In the genomic region with DNA sequence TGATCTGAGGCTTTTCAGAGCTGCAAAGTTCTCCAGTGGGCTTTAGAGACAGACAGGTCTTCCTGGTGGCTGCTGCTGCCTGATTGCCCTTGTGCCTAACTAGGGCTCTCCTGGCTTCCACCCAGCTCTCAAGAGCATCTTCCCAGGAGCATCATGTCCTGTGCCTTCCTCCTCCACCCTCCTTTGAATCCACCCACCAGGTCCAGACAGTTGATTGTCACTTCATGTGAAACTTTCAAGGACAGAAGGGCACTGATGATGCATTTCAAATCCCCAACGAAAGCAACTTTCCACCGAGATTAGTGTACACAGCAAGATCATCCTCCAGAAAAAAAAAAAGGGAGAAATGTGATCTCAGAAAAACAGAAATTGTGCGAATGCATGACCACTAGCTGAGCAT, we compare ENCODE assay signal across 11 mouse cellular contexts. TPM values are rescaled to one million over a fixed set of nuclear protein-coding genes. Genes with fewer than 3 reads are reported as not detected.
DNase-seq lines count a peak whose midpoint lies in the region; ATAC-seq lines count a peak whose summit lies in the region.
"Had no signal": no experiment of that assay in that cellular context is flagged by ENCODE, and none has a peak within 500 bp of the region (broad histone marks: within the 10 kb centered on the region; RNA-seq: fewer than 3 reads in every experiment).

A gene (minus strand): TSS at position 101 of the 400 bp plus-strand sequence.

- H3K9ac ChIP-seq in neural tube, embryonic 11.5 days (ENCODE audit: low read length): no peak within 1 kb of the TSS
- H3K9ac ChIP-seq in forebrain, embryonic 15.5 days (replicated peaks): no peak within 1 kb of the TSS

- H3K4me3 ChIP-seq in neural tube, embryonic 11.5 days (ENCODE audit: low read depth, low read length): 0 out of 2 replicates have a peak within 1 kb of the TSS, but pooled peaks have one; percentile 4
- peak within 1 kb of the TSS; percentile 18 for H3K4me3 ChIP-seq in forebrain, embryonic 15.5 days
- peak within 1 kb of the TSS; percentile 41 for H3K4me3 ChIP-seq in midbrain, embryonic 10.5 days

- peak within 1 kb of the TSS; percentile 34 for H3K4me2 ChIP-seq in neural tube, embryonic 11.5 days (ENCODE audit: low read depth)
- H3K4me2 ChIP-seq in forebrain, embryonic 15.5 days (replicated peaks): peak within 1 kb of the TSS; percentile 22; the same call in 1 of the 2 replicates

- H3K27me3 ChIP-seq in neural tube, embryonic 11.5 days (ENCODE audit: control insufficient read depth, insufficient read depth, low read length): no peaks in the 10 kb centered on the region
- no peaks in the 10 kb centered on the region for H3K27me3 ChIP-seq in forebrain, embryonic 15.5 days
- H3K27me3 ChIP-seq in midbrain, embryonic 10.5 days (ENCODE audit: low read depth, poor library complexity, severe bottlenecking): peaks cover 10% of the 10 kb centered on the region

- H3K36me3 ChIP-seq in neural tube, embryonic 11.5 days (ENCODE audit: control insufficient read depth, insufficient read depth, low read length): no peaks in the 10 kb centered on the region
- no peaks in the 10 kb centered on the region for H3K36me3 ChIP-seq in forebrain, embryonic 15.5 days
- H3K36me3 ChIP-seq in midbrain, embryonic 10.5 days: no peaks in the 10 kb centered on the region

- DNase-seq in neural tube, embryonic 11.5 days (ENCODE audit: low spot score): no peak
- no peak for DNase-seq in neural tube, embryonic 10.5 days (ENCODE audit: extremely low spot score, low spot score)
- no peak for DNase-seq in midbrain, embryonic 10.5 days (ENCODE audit: low spot score)
- no peak for DNase-seq in adrenal gland, postnatal 14 days
- no peak for DNase-seq in embryo, embryonic 10 days (ENCODE audit: low spot score)
- DNase-seq in liver: no peak
- DNase-seq: adrenal gland, postnatal 36 days had no signal

- no peak for ATAC-seq in neural tube, embryonic 11.5 days (ENCODE audit: insufficient read depth, low FRiP score, low TSS enrichment)
- ATAC-seq in forebrain, embryonic 15.5 days (replicated peaks): no peak

- H3K4me1 ChIP-seq in neural tube, embryonic 11.5 days (ENCODE audit: control insufficient read depth, insufficient read depth, low read length): no peaks in the 10 kb centered on the region
- no peaks in the 10 kb centered on the region for H3K4me1 ChIP-seq in forebrain, embryonic 15.5 days
- H3K4me1 ChIP-seq in midbrain, embryonic 10.5 days: no peaks in the 10 kb centered on the region

- no peaks in the 10 kb centered on the region for H3K9me3 ChIP-seq in neural tube, embryonic 11.5 days (ENCODE audit: control insufficient read depth, low read length)
- H3K9me3 ChIP-seq in forebrain, embryonic 15.5 days: no peaks in the 10 kb centered on the region
- no peaks in the 10 kb centered on the region; the same call in 1 of the 2 replicates for H3K9me3 ChIP-seq in midbrain, embryonic 10.5 days (replicated peaks)

- 92% methylated on average over 3 of the region's 3 CpGs for WGBS in neural tube, embryonic 11.5 days
- 79% methylated on average over 3 of the region's 3 CpGs for WGBS in forebrain, embryonic 15.5 days
- 87% methylated on average over 3 of the region's 3 CpGs for WGBS in midbrain, embryonic 10.5 days

- no peak within 1 kb of the TSS for H3K27ac ChIP-seq in neural tube, embryonic 11.5 days (ENCODE audit: low read depth, low read length)
- H3K27ac ChIP-seq in forebrain, embryonic 15.5 days (replicated peaks): no peak within 1 kb of the TSS
- no peak within 1 kb of the TSS for H3K27ac ChIP-seq in midbrain, embryonic 10.5 days (replicated peaks)

RNA-seq across cellular contexts. Expression of the gene that starts here (rescaled TPM):
- polyA plus RNA-seq in neural tube, embryonic 11.5 days (2014; fragmentation: Nextera tagmentation; extraction: Ambion mirVana): not detected in 2 replicates
- not detected in 2 replicates for polyA plus RNA-seq in forebrain, embryonic 15.5 days (2015; fragmentation: Nextera tagmentation; extraction: Ambion mirVana)
- not detected in 2 replicates for polyA plus RNA-seq in midbrain, embryonic 10.5 days (2016; fragmentation: Nextera tagmentation; extraction: Ambion mirVana)
- total RNA-seq in adrenal gland, postnatal 14 days (2021): not detected in 2 replicates
- total RNA-seq: adrenal gland, postnatal 36 days; layer of hippocampus, adult 18-20 months had no signal
- polyA plus RNA-seq: heart, postnatal 0 days; liver, embryonic 16.5 days had no signal
